Comparison of ENCODE assay signal across 20 mouse cellular contexts in genomic region chr8:123453951-123454350, GRCm38 (mm10). TPM values are rescaled to one million over a fixed set of nuclear protein-coding genes. Genes with fewer than 3 reads are reported as not detected.
A peak's percentile ranks its signal among the peaks of the same experiment; 100 is the strongest.
DNase-seq lines count a peak whose midpoint lies in the region; ATAC-seq and TF ChIP-seq lines count a peak whose summit lies in the region.
"Had no signal": no experiment of that assay in that cellular context is flagged by ENCODE, and none has a peak within 500 bp of the region (broad histone marks: within the 10 kb centered on the region; RNA-seq: fewer than 3 reads in every experiment).

No protein-coding gene starts in this region.

- H3K4me1 ChIP-seq in E14TG2a.4 (replicated peaks; ENCODE audit: low read depth, low read length) = peaks cover 52% of the 10 kb centered on the region
- H3K4me1 ChIP-seq in embryonic facial prominence, embryonic 15.5 days = no peaks in the 10 kb centered on the region
- no peaks in the 10 kb centered on the region for H3K4me1 ChIP-seq in hindbrain, embryonic 11.5 days (replicated peaks; ENCODE audit: control insufficient read depth, insufficient read depth, low read length)
- H3K4me1 ChIP-seq: forebrain, embryonic 15.5 days; heart, embryonic 10.5 days; intestine, embryonic 15.5 days had no signal

- TF ChIP-seq CTCF in E14TG2a.4 (conservative IDR thresholded peaks at IDR 0.05; ENCODE audit: low read length) = no peak

- 0 out of 2 replicates have a peak, but pooled peaks cover 5% of the 10 kb centered on the region for H3K9me3 ChIP-seq in E14TG2a.4 (ENCODE audit: low read length)
- H3K9me3 ChIP-seq in embryonic facial prominence, embryonic 15.5 days (replicated peaks) = no peaks in the 10 kb centered on the region
- H3K9me3 ChIP-seq in hindbrain, embryonic 11.5 days (ENCODE audit: control insufficient read depth, low read length) = no peaks in the 10 kb centered on the region
- H3K9me3 ChIP-seq: forebrain, embryonic 15.5 days; heart, embryonic 10.5 days; intestine, embryonic 15.5 days had no signal

- no peak overlapping the region for H3K9ac ChIP-seq in embryonic facial prominence, embryonic 15.5 days
- no peak overlapping the region for H3K9ac ChIP-seq in hindbrain, embryonic 11.5 days (ENCODE audit: low read depth, low read length)
- H3K9ac ChIP-seq: forebrain, embryonic 15.5 days; hindbrain, embryonic 14.5 days; intestine, embryonic 15.5 days had no signal

- H3K27me3 ChIP-seq in E14TG2a.4 (ENCODE audit: insufficient read depth, low read length) = no peaks in the 10 kb centered on the region
- no peaks in the 10 kb centered on the region for H3K27me3 ChIP-seq in embryonic facial prominence, embryonic 15.5 days
- no peaks in the 10 kb centered on the region for H3K27me3 ChIP-seq in hindbrain, embryonic 11.5 days (ENCODE audit: control insufficient read depth, insufficient read depth, low read length)
- H3K27me3 ChIP-seq: CH12.LX; forebrain, embryonic 15.5 days; intestine, embryonic 15.5 days had no signal

- H3K4me3 ChIP-seq in E14TG2a.4 (replicated peaks; ENCODE audit: low read length) = peak overlapping the region; percentile 88
- peak overlapping the region; percentile 23; the same call in 1 of the 2 replicates for H3K4me3 ChIP-seq in embryonic facial prominence, embryonic 15.5 days (replicated peaks)
- H3K4me3 ChIP-seq in hindbrain, embryonic 11.5 days (ENCODE audit: low read depth, low read length) = no peak overlapping the region
- H3K4me3 ChIP-seq: forebrain, embryonic 15.5 days; heart, embryonic 10.5 days; intestine, embryonic 15.5 days had no signal

- ATAC-seq in embryonic facial prominence, embryonic 15.5 days (ENCODE audit: insufficient number of reproducible peaks, low FRiP score, low TSS enrichment, low read depth) = no peak
- no peak for ATAC-seq in hindbrain, embryonic 11.5 days (ENCODE audit: low FRiP score)
- ATAC-seq: activated CD4-positive, CD25-positive, alpha-beta regulatory T cell, adult 4 months; forebrain, embryonic 15.5 days; intestine, embryonic 15.5 days had no signal

- H3K27ac ChIP-seq in embryonic facial prominence, embryonic 15.5 days (replicated peaks) = no peak overlapping the region
- H3K27ac ChIP-seq in hindbrain, embryonic 11.5 days (ENCODE audit: low read depth, low read length) = no peak overlapping the region
- H3K27ac ChIP-seq: forebrain, embryonic 15.5 days; heart, embryonic 10.5 days; hindbrain, embryonic 14.5 days; intestine, embryonic 15.5 days had no signal

- H3K4me2 ChIP-seq in embryonic facial prominence, embryonic 15.5 days (replicated peaks) = no peak overlapping the region
- H3K4me2 ChIP-seq in hindbrain, embryonic 11.5 days (replicated peaks; ENCODE audit: low read depth, low read length) = no peak overlapping the region
- H3K4me2 ChIP-seq: forebrain, embryonic 15.5 days; hindbrain, embryonic 14.5 days; intestine, embryonic 15.5 days had no signal

- peak; percentile 100 for DNase-seq in ES-CJ7 (ENCODE audit: low read depth, low spot score)
- DNase-seq in WW6 (ENCODE audit: low read depth, low spot score) = peak; percentile 91
- no peak for DNase-seq in hindbrain, embryonic 11.5 days (ENCODE audit: low spot score)
- DNase-seq in cerebellum, postnatal 10 days = no peak
- DNase-seq: adrenal gland, postnatal 14 days; cerebellum, adult 11-12 months; cerebellum, adult 9-10 months; cerebellum, postnatal 36 days; gastrocnemius, postnatal 10 days; heart, adult 18-20 months; heart, postnatal 10 days; kidney, adult 2 months had no signal

- H3K36me3 ChIP-seq in E14TG2a.4 (ENCODE audit: insufficient read depth, low read length) = peaks cover 79% of the 10 kb centered on the region
- peaks cover 73% of the 10 kb centered on the region for H3K36me3 ChIP-seq in embryonic facial prominence, embryonic 15.5 days
- H3K36me3 ChIP-seq in hindbrain, embryonic 11.5 days (ENCODE audit: control insufficient read depth, insufficient read depth, low read length) = peaks cover 7% of the 10 kb centered on the region; the same call in 1 of the 2 replicates

- WGBS in embryonic facial prominence, embryonic 15.5 days = 73% methylated on average over 5 of the region's 5 CpGs
- 82% methylated on average over 5 of the region's 5 CpGs for WGBS in hindbrain, embryonic 11.5 days

RNA-seq across cellular contexts. Expression of gene Afg3l1, which starts 23.8 kb away (rescaled TPM):
- 50.5 and 55.8 TPM in 2 replicates for polyA plus RNA-seq in embryonic facial prominence, embryonic 15.5 days (2015; fragmentation: Nextera tagmentation; extraction: Ambion mirVana)
- 30.7 and 32.3 TPM in 2 replicates for polyA plus RNA-seq in hindbrain, embryonic 11.5 days (2014; fragmentation: Nextera tagmentation; extraction: Ambion mirVana)

RNA-seq across cellular contexts. Expression of gene Def8, which starts 30.6 kb away (rescaled TPM):
- polyA plus RNA-seq in embryonic facial prominence, embryonic 15.5 days (2015; fragmentation: Nextera tagmentation; extraction: Ambion mirVana) = 40.4 and 40.5 TPM in 2 replicates
- polyA plus RNA-seq in hindbrain, embryonic 11.5 days (2014; fragmentation: Nextera tagmentation; extraction: Ambion mirVana) = 32.5 and 32.7 TPM in 2 replicates

RNA-seq across cellular contexts. Expression of gene Tubb3, which starts 42.7 kb away (rescaled TPM):
- 43.1 and 48.1 TPM in 2 replicates for polyA plus RNA-seq in embryonic facial prominence, embryonic 15.5 days (2015; fragmentation: Nextera tagmentation; extraction: Ambion mirVana)
- polyA plus RNA-seq in hindbrain, embryonic 11.5 days (2014; fragmentation: Nextera tagmentation; extraction: Ambion mirVana) = 950 and 1,011 TPM in 2 replicates

RNA-seq across cellular contexts. Expression of gene Mc1r, which starts 47.0 kb away (rescaled TPM):
- 0.38 and 0.47 TPM in 2 replicates for polyA plus RNA-seq in embryonic facial prominence, embryonic 15.5 days (2015; fragmentation: Nextera tagmentation; extraction: Ambion mirVana)
- polyA plus RNA-seq in hindbrain, embryonic 11.5 days (2014; fragmentation: Nextera tagmentation; extraction: Ambion mirVana) = 0.11 and 0.49 TPM in 2 replicates
- polyA plus RNA-seq: activated CD4-positive, CD25-positive, alpha-beta regulatory T cell, adult 4 months; heart, embryonic 10.5 days; kidney, adult 2 months had no signal

Comparison
In these comparisons a context has a peak if more than half of its experiments do, and no peak if none do; other contexts are left out.
1. DNase-seq: peak in ES-CJ7 (single experiment) and WW6 (single experiment); none in hindbrain, embryonic 11.5 days (single experiment) and cerebellum, postnatal 10 days (0 of 2).
2. RNA of gene Tubb3, which starts 42.7 kb away (polyA plus RNA-seq): 950 to 1,011 TPM in hindbrain, embryonic 11.5 days; 43.1 to 48.1 TPM in embryonic facial prominence, embryonic 15.5 days; every median in the first group is over 10 times any median in the second.